Mouse (Mus musculus): Measurements from ENCODE around the gene Heatr1.

The Heatr1 gene

GRCm38 (mm10) chr13:12394609-12395505, at the start of gene Heatr1:
Heatr1 (plus strand) TSS chr13:12395027.
- DNase-seq (ENCODE audit: low spot score), result peak; percentile 94

- DNase-seq (ENCODE audit: low spot score), result no peak
Observed at GRCm38 (mm10) chr13:12346837-12347236, 48.0 kb upstream of the Heatr1 start.

- no peak for DNase-seq (ENCODE audit: low spot score)
Observed at GRCm38 (mm10) chr13:12349197-12349824, 45.5 kb upstream of the Heatr1 start.

GRCm38 (mm10) chr13:12356184-12356583, 38.6 kb upstream of the Heatr1 start:
- no peak for DNase-seq (ENCODE audit: low spot score)

GRCm38 (mm10) chr13:12357554-12357953, 37.3 kb upstream of the Heatr1 start:
- no peak for DNase-seq (ENCODE audit: low spot score)

GRCm38 (mm10) chr13:12361486-12361885, 33.3 kb upstream of the Heatr1 start:
- no peak for DNase-seq (ENCODE audit: low spot score)

GRCm38 (mm10) chr13:12369041-12369621, 25.7 kb upstream of the Heatr1 start:
- DNase-seq (ENCODE audit: low spot score), result no peak

GRCm38 (mm10) chr13:12369930-12370329, 24.9 kb upstream of the Heatr1 start:
- DNase-seq (ENCODE audit: low spot score), result no peak

GRCm38 (mm10) chr13:12372755-12373154, 22.1 kb upstream of the Heatr1 start:
- DNase-seq (ENCODE audit: low spot score), result no peak

- no peak for DNase-seq (ENCODE audit: low spot score)
Observed at GRCm38 (mm10) chr13:12376778-12377177, 18.0 kb upstream of the Heatr1 start.

- no peak for DNase-seq (ENCODE audit: low spot score)
Observed at GRCm38 (mm10) chr13:12384796-12385195, 10.0 kb upstream of the Heatr1 start.

GRCm38 (mm10) chr13:12386286-12386685, 8.5 kb upstream of the Heatr1 start:
- DNase-seq (ENCODE audit: low spot score), result peak; percentile 5

- DNase-seq (ENCODE audit: low spot score), result no peak
Observed at GRCm38 (mm10) chr13:12395571-12395970, 744 bp downstream of the Heatr1 start.

- no peak for DNase-seq (ENCODE audit: low spot score)
Observed at GRCm38 (mm10) chr13:12408343-12409066, 13.7 kb downstream of the Heatr1 start.

GRCm38 (mm10) chr13:12412016-12412415, 17.2 kb downstream of the Heatr1 start:
- DNase-seq (ENCODE audit: low spot score), result no peak

GRCm38 (mm10) chr13:12420596-12420995, 25.8 kb downstream of the Heatr1 start:
- DNase-seq (ENCODE audit: low spot score), result no peak

- no peak for DNase-seq (ENCODE audit: low spot score)
Observed at GRCm38 (mm10) chr13:12428556-12428955, 33.7 kb downstream of the Heatr1 start.

- no peak for DNase-seq (ENCODE audit: low spot score)
Observed at GRCm38 (mm10) chr13:12433843-12434242, 39.0 kb downstream of the Heatr1 start.

GRCm38 (mm10) chr13:12439586-12439985, 44.8 kb downstream of the Heatr1 start:
- no peak for DNase-seq (ENCODE audit: low spot score)

GRCm38 (mm10) chr13:12440813-12441212, 46.0 kb downstream of the Heatr1 start:
- no peak for DNase-seq (ENCODE audit: low spot score)

- DNase-seq (ENCODE audit: low spot score), result no peak
Observed at GRCm38 (mm10) chr13:12442008-12442587, 47.3 kb downstream of the Heatr1 start.

GRCm38 (mm10) chr13:12453150-12453549, 58.3 kb downstream of the Heatr1 start:
- no peak for DNase-seq (ENCODE audit: low spot score)
